Mouse (Mus musculus) left cerebral cortex, postnatal 4 days (tissue): ENCODE results near the gene Olfr726. TPM values are rescaled to one million over a fixed set of nuclear protein-coding genes. Genes with fewer than 3 reads are reported as not detected.

ENCODE experiments used
- DNase-seq: peaks from one replicate; pipeline ENCODE4 v3.0.0-alpha.2; 2022
- intact Hi-C: fragments of 180-260 bp; cut with DNase I; formaldehyde crosslinking; loops from one replicate; pipeline ENCODE4 v1.15.1; 2025
- total RNA-seq, 2 experiments: library from RNA; stranded (reverse); gene quantifications; 2 replicates each; pipeline ENCODE4 v1.2.3; 2021

The Olfr726 gene
- not detected for total RNA-seq

DNA sequence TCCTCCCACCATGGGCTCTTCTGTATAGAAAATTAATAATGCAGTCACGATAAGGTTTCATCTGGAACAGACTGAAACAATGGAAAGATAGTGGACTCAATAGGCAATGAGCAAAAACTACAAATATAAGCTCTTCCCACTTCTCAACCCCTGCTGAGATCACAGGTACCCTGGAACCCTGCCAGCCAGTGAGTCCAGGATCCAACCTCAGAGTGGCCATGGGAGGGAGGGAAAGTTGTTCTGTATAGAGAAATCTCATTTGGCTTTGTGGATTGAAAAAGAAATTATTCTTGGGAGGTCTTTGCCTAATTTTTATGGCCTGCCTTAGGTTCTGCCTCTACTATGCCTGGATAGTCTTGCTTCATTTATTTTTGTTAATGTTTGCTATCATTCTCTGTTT lies at the start of gene Olfr726:
Olfr726 (minus strand) TSS at position 101 of the 400 bp plus-strand sequence.
- no peak for DNase-seq
- intact Hi-C loops = no loop called here

DNA sequence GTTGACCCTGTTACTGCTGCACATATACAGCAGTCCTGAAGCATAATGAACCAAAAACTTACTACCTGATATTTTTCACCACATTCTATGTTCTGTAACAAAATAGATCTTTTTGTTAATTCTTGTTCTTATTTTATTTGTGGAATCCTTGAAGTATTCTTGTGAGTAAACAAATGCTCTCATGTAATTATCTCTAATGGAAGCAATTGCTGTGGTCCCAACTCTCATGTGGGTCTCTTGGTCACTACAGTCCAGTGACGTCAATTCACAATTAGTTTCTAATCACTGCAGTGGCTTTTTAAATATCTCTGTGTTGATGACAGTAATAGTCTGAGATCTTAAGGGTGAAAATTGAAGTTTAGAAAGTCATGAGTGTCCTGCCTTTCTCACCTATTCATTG lies 32.1 kb upstream of the Olfr726 start, which contains the start of gene Olfr727:
Olfr727 (plus strand) TSS at position 301 of the 400 bp plus-strand sequence.
- intact Hi-C loops = no loop called here
- no peak for DNase-seq

DNA sequence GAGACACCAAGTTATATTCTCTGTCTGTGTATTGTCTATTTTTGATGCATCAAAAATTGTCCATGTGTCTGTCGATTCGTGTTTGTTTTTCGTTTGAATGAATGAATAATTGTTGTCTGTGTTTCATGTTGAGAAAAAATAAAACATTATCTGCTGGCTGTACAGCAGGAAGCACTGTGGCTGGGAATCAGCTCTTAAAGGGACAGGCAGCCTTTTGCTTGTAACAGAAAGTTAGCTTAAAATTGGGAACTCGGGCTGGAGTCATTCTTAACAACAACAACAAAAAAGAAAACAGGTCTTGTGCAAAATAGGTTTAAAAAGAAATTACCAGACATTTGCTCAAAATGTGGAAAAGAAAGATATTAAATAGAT lies 28.0 kb downstream of the Olfr726 start:
- DNase-seq = no peak
- intact Hi-C loops = no loop called here

DNA sequence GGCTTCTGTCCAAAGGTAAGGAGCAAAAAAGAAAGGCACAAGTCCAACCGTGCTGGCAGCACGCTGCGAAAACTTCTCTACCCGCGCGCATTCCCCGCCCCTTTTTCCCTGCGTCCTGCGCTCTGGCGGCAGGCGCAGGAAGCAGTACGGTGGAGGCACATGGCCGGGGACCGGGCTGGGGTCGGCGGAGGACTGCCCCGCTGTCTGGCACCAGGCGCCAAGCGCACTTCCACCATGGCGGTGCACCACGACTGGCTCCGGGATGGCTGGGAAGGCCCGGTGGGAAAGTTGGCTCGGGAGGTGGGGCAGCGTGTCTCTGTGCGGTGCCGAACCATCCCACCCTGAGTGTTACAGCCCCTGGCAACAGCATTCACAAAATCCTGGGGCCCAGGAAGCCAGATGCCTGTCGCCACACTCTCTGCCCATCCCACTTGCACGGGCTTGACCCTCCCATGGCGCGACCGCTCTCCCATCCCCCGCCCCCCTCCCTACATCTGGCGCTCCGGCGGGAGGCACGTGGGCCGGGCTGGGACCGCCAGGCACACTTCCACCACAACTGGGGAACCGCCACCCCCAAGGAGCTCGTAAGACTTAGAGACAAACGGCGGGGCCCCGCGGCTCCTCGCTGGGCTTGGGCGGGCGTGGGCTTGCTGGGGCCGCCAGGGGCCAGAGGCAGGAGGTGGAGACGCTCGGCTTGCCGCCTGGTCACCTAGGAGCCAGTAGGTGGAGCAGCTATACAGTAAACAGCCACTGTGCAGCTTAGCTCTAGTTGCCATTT lies 28.6 kb downstream of the Olfr726 start:
- intact Hi-C loops = no loop called here
- peak; percentile 71 for DNase-seq

DNA sequence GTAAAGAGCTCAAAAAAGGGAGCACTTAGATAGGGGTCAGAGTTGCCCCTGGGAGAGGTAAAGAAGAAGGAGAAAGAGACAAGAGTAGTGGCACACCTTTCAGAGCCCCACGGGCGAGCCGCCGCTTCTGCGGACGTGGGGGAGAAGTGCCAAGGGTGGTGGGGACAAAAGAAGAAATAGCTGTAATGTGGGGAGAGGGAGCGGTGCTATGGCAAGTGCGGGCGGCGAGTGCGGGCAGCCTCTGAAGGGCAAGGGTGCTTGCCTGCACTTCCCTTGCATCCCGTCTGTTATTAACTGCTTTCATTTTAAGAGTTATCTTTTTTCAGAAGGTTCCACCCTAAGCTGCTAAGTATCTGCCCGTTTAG lies 29.2 kb downstream of the Olfr726 start:
- intact Hi-C loops = no loop called here
- peak; percentile 17 for DNase-seq

DNA sequence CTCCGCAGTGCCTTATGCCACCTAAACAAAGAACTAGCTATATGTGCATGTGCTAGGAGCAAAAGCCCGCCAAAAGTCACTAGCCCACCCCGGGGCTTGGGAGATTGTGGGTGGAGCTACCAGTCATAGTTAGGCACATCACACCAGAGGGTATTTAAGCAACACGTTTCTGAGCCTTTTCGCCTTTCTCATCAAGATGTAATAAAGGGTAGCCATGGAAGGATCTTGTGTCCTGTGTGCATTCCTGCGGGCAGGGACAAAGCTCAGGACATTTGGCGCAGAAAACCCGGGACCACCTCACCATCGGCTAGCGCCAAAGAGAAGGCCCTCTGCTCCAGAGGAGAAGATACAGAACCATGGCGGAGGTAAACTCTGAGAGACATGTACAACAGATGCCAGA lies 29.6 kb downstream of the Olfr726 start:
- intact Hi-C loops = no loop called here

DNA sequence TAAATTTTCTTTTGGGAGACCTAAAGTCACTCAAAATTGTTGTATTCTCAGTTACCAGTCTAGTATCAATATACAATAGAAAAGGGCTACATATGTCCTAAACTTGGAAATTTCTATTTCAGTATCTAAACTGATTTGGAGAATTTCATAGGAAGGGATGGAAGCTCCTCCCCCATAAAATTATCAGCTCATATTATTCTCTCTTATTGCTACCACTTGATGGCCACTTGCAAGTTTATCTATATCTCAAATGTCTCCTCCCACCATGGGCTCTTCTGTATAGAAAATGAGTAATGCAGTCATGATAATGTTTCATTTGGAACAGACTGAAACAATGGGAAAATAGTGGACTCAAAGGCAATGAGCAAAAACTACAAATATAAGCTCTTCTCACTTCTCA lies 50.5 kb downstream of the Olfr726 start, which contains the start of gene Olfr725:
Olfr725 (minus strand) TSS at position 101 of the 400 bp plus-strand sequence.
- no peak for DNase-seq
- intact Hi-C loops = no loop called here

More for the DNA sequence above, 29.6 kb downstream of the Olfr726 start:
- peak; percentile 41 for DNase-seq

Other genes starting within 250 kb of the Olfr726 start
- gene Olfr722, start 189.0 kb downstream of the Olfr726 start, total RNA-seq = not detected
- gene Olfr723, start 159.2 kb downstream of the Olfr726 start, total RNA-seq = not detected
- gene Olfr724, start 127.7 kb downstream of the Olfr726 start, total RNA-seq = not detected
- not detected for gene Olfr725, start 50.6 kb downstream of the Olfr726 start, total RNA-seq
- not detected for gene Olfr727, start 32.2 kb upstream of the Olfr726 start, total RNA-seq
- not detected for gene Olfr728, start 51.7 kb upstream of the Olfr726 start, total RNA-seq
- not detected for gene Olfr729, start 62.0 kb upstream of the Olfr726 start, total RNA-seq
- gene Olfr730, start 97.2 kb upstream of the Olfr726 start, total RNA-seq = not detected
- gene Olfr731, start 150.9 kb upstream of the Olfr726 start, total RNA-seq = not detected
- gene Olfr732, start 193.3 kb upstream of the Olfr726 start, total RNA-seq = not detected
- gene Olfr733, start 210.6 kb upstream of the Olfr726 start, total RNA-seq = not detected
- not detected for gene Olfr734, start 235.8 kb upstream of the Olfr726 start, total RNA-seq